Mouse (Mus musculus) CH12.LX (cell line): ENCODE measurements around the gene Tspan9. TPM values are rescaled to one million over a fixed set of nuclear protein-coding genes. Genes with fewer than 3 reads are reported as not detected.

ENCODE experiments used
- DNase-seq: peaks from one replicate; pipeline ENCODE4 v3.0.0-alpha.2; 2013; ENCODE audit errors: extremely low read depth
- H3K27ac ChIP-seq: 2 replicates; pipeline ENCODE4 v1.5.1; 2012; ENCODE audit warnings: low read depth, mild to moderate bottlenecking, control low read depth, moderate library complexity; ENCODE audit not compliant: insufficient read depth
- H3K27me3 ChIP-seq: replicated peaks from 2 replicates; pipeline ENCODE3; 2012; ENCODE audit warnings: inconsistent platforms
- H3K36me3 ChIP-seq, 2 experiments: replicated peaks in 1 of 2; 2 replicates each; pipeline versions ENCODE3 to v1.6.1; 2012; ENCODE audit warnings: inconsistent platforms in 1 of 2, low read length in 1 of 2, mild to moderate bottlenecking in 1 of 2, mixed read lengths in 1 of 2, moderate library complexity in 1 of 2; ENCODE audit not compliant: control insufficient read depth in 1 of 2, insufficient read depth in 1 of 2
- H3K4me1 ChIP-seq, 2 experiments: 2 replicates each; pipeline ENCODE4 v1.6.1; 2012; ENCODE audit warnings: inconsistent platforms in 1 of 2, moderate library complexity in 1 of 2; ENCODE audit not compliant: insufficient read depth in 2 of 2, control insufficient read depth in 1 of 2
- H3K4me2 ChIP-seq: 2 replicates; pipeline ENCODE4 v1.6.1; 2012; ENCODE audit warnings: low read depth, mild to moderate bottlenecking, control low read depth; ENCODE audit not compliant: poor library complexity, insufficient read depth, severe bottlenecking
- H3K4me3 ChIP-seq, 3 experiments: fragments of 150-350 bp in 1 of 3; sonication (generic) in 1 of 3; replicated peaks in 1 of 3; 2 replicates each; pipeline versions ENCODE3 to v1.5.1; 2011 to 2012; ENCODE audit warnings: low read depth in 2 of 3, low read length in 2 of 3, mild to moderate bottlenecking in 2 of 3, moderate library complexity in 2 of 3, control low read depth in 1 of 3, improper control_type of control experiment in 1 of 3, inconsistent platforms in 1 of 3, mixed read lengths in 1 of 3; ENCODE audit not compliant: poor library complexity in 1 of 3
- H3K79me2 ChIP-seq: replicated peaks from 2 replicates; pipeline ENCODE4 v1.6.1; 2012; ENCODE audit warnings: mild to moderate bottlenecking, moderate library complexity; ENCODE audit not compliant: control insufficient read depth, poor library complexity, insufficient read depth, severe bottlenecking; ENCODE audit errors: extremely low read depth
- H3K9ac ChIP-seq: 2 replicates; pipeline ENCODE4 v1.6.1; 2012; ENCODE audit warnings: low read depth, mild to moderate bottlenecking, control low read depth, moderate library complexity; ENCODE audit not compliant: insufficient read depth
- H3K9me3 ChIP-seq: replicated peaks from 2 replicates; pipeline ENCODE3; 2012; ENCODE audit warnings: low read length, inconsistent platforms, mixed read lengths
- BHLHE40 ChIP-seq: IDR thresholded peaks from 2 replicates; pipeline ENCODE4 v1.6.1; 2011; ENCODE audit warnings: mild to moderate bottlenecking, low read depth, low read length, improper control_type of control experiment
- CHD1 ChIP-seq: IDR thresholded peaks from 2 replicates; pipeline ENCODE4 v1.6.1; 2012; ENCODE audit warnings: low read depth, low read length, improper control_type of control experiment, inconsistent platforms
- CHD2 ChIP-seq: IDR thresholded peaks from 2 replicates; pipeline ENCODE4 v1.6.1; 2011; ENCODE audit warnings: low read length, improper control_type of control experiment
- ELF1 ChIP-seq: IDR thresholded peaks from 2 replicates; pipeline ENCODE4 v1.6.1; 2014; ENCODE audit warnings: low read depth, mild to moderate bottlenecking, inconsistent platforms, low read length, improper control_type of control experiment
- EP300 ChIP-seq: IDR thresholded peaks from 2 replicates; pipeline ENCODE4 v1.6.1; 2011; ENCODE audit warnings: low read length, improper control_type of control experiment
- JUN ChIP-seq: IDR thresholded peaks from 2 replicates; pipeline ENCODE4 v1.6.1; 2011; ENCODE audit warnings: low read depth, mild to moderate bottlenecking, low read length, improper control_type of control experiment, moderate library complexity; ENCODE audit not compliant: insufficient read depth
- JUND ChIP-seq: conservative IDR thresholded peaks from 2 replicates; pipeline ENCODE4 v1.6.1; 2011; ENCODE audit warnings: low read depth, low read length, improper control_type of control experiment
- KAT2A ChIP-seq: IDR thresholded peaks from 2 replicates; pipeline ENCODE4 v1.6.1; 2012; ENCODE audit warnings: low read length, improper control_type of control experiment, inconsistent platforms; ENCODE audit not compliant: insufficient replicate concordance
- MEF2A ChIP-seq: IDR thresholded peaks from 2 replicates; pipeline ENCODE4 v1.6.1; 2014; ENCODE audit warnings: low read depth, mild to moderate bottlenecking, inconsistent platforms, low read length, improper control_type of control experiment, borderline replicate concordance
- MXI1 ChIP-seq: IDR thresholded peaks from 2 replicates; pipeline ENCODE4 v1.6.1; 2011; ENCODE audit warnings: mild to moderate bottlenecking, low read depth, low read length, improper control_type of control experiment
- MYC ChIP-seq: IDR thresholded peaks from 2 replicates; pipeline ENCODE4 v1.6.1; 2011; ENCODE audit warnings: low read depth, mild to moderate bottlenecking, improper control_type of control experiment, low read length
- NRF1 ChIP-seq: IDR thresholded peaks from 2 replicates; pipeline ENCODE4 v1.6.1; 2014; ENCODE audit warnings: low read depth, mild to moderate bottlenecking, inconsistent platforms, low read length, improper control_type of control experiment, moderate library complexity
- TBP ChIP-seq: conservative IDR thresholded peaks from 2 replicates; pipeline ENCODE4 v1.6.1; 2011; ENCODE audit warnings: low read depth, low read length, improper control_type of control experiment
- UBTF ChIP-seq: IDR thresholded peaks from 2 replicates; pipeline ENCODE4 v1.6.1; 2012; ENCODE audit warnings: low read depth, mild to moderate bottlenecking, inconsistent platforms, low read length, improper control_type of control experiment, moderate library complexity
- USF1 ChIP-seq: IDR thresholded peaks from 2 replicates; pipeline ENCODE4 v1.6.1; 2014; ENCODE audit warnings: low read depth, mild to moderate bottlenecking, inconsistent platforms, low read length, improper control_type of control experiment
- USF2 ChIP-seq: conservative IDR thresholded peaks from 2 replicates; pipeline ENCODE4 v1.6.1; 2011; ENCODE audit warnings: low read depth, low read length, improper control_type of control experiment
- dilution Hi-C: fragments of 300-500 bp; cut with MboI; formaldehyde crosslinking; loops from 2 replicates; pipeline ENCODE4 v1.14.3; 2020; ENCODE audit warnings: low sequenced_read_pairs; ENCODE audit not compliant: extremely low pct_unique_long_range_greater_than_20kb, extremely low pct_ligation_motif_present
- in situ Hi-C: fragments of 300-500 bp; cut with MboI; formaldehyde crosslinking; loops from 3 replicates; pipeline ENCODE4 v1.14.3; 2019; ENCODE audit warnings: low sequenced_read_pairs, low pct_ligation_motif_present, low pct_unique_long_range_greater_than_20kb, mixed read lengths
- polyA plus RNA-seq: library from polyadenylated mRNA; unstranded; fragments of >175 nt; gene quantifications from 2 replicates; pipeline ENCODE4 v1.2.1, GENCODE M21; 2012; ENCODE audit warnings: low read depth; ENCODE audit not compliant: insufficient read length
- total RNA-seq, 2 experiments: library from RNA; depleted of rRNA; stranded (reverse); fragments of 300-350 nt in 1 of 2; fragments of >200 nt in 1 of 2; gene quantifications; 2 replicates each; pipeline ENCODE4 v1.2.3; 2012 to 2014

Tspan9 gene
- total and polyA plus RNA-seq, 3 experiments: 0.40 to 0.98 (median 0.71) TPM

- no peak overlapping the region for H3K27ac ChIP-seq
- no peaks in the 10 kb centered on the region for H3K4me1 ChIP-seq
- TF ChIP-seq UBTF (no peak), CHD2 (no peak), ELF1 (no peak), TBP (no peak)
- H3K9ac ChIP-seq: no peak overlapping the region
- H3K27me3 ChIP-seq: peaks cover 95% of the 10 kb centered on the region
- no peak for DNase-seq
- in situ Hi-C loops (no loop called here), dilution Hi-C loops (no loop called here)
- H3K4me3 ChIP-seq: no peak overlapping the region
- no peaks in the 10 kb centered on the region for H3K36me3 ChIP-seq
- H3K79me2 ChIP-seq: no peaks in the 10 kb centered on the region
- no peak overlapping the region for H3K4me2 ChIP-seq
- H3K9me3 ChIP-seq: no peaks in the 10 kb centered on the region
Measured at GRCm38 (mm10) chr6:127974000-127974399, 169.4 kb downstream of the Tspan9 start.

GRCm38 (mm10) chr6:127973553-127973952 lies 169.8 kb downstream of the Tspan9 start:
- TF ChIP-seq MXI1: no peak
- TF ChIP-seq JUN: no peak
- TF ChIP-seq CHD2: no peak
- TF ChIP-seq MEF2A: no peak
- no peak for TF ChIP-seq BHLHE40
- no peak for TF ChIP-seq USF1
- no peak for TF ChIP-seq CHD1
- no peak for TF ChIP-seq KAT2A
- TF ChIP-seq TBP: no peak
- TF ChIP-seq USF2: no peak
- no peak for TF ChIP-seq UBTF
- TF ChIP-seq EP300: no peak
- no peak for TF ChIP-seq NRF1
- TF ChIP-seq JUND: no peak
- TF ChIP-seq MYC: no peak
- no peak for DNase-seq
- H3K9me3 ChIP-seq: no peaks in the 10 kb centered on the region
- H3K27me3 ChIP-seq: peaks cover 94% of the 10 kb centered on the region
- in situ Hi-C loops (no loop called here), dilution Hi-C loops (no loop called here)
- H3K4me3 ChIP-seq: no peak overlapping the region
- H3K4me2 ChIP-seq: no peak overlapping the region
- H3K4me1 ChIP-seq: no peaks in the 10 kb centered on the region
- no peak overlapping the region for H3K9ac ChIP-seq
- no peaks in the 10 kb centered on the region for H3K79me2 ChIP-seq
- H3K36me3 ChIP-seq: no peaks in the 10 kb centered on the region
- H3K27ac ChIP-seq: no peak overlapping the region
